Mouse (Mus musculus) thymus, adult 2 months (tissue): Measurements from ENCODE around the gene Smarca2. TPM values are rescaled to one million over a fixed set of nuclear protein-coding genes. Genes with fewer than 3 reads are reported as not detected.

Experiments used
- DNase-seq: peaks from one replicate; pipeline ENCODE4 v3.0.0; 2021
- H3K27ac ChIP-seq: fragments of 200-500 bp; 2 replicates; pipeline ENCODE4 v1.5.1; 2012; ENCODE audit warnings: low read length, control low read depth; ENCODE audit not compliant: control insufficient read depth, insufficient read depth
- H3K27me3 ChIP-seq: fragments of 200-500 bp; 2 replicates; pipeline ENCODE4 v1.6.1; 2012; ENCODE audit warnings: mild to moderate bottlenecking, low read length, moderate library complexity, mixed read lengths; ENCODE audit not compliant: control insufficient read depth, insufficient read depth
- H3K36me3 ChIP-seq: fragments of 200-500 bp; 2 replicates; pipeline ENCODE4 v1.6.1; 2012; ENCODE audit warnings: mild to moderate bottlenecking, low read length, moderate library complexity; ENCODE audit not compliant: control insufficient read depth, insufficient read depth
- H3K4me1 ChIP-seq: fragments of 200-500 bp; replicated peaks from 2 replicates; pipeline ENCODE4 v1.6.1; 2012; ENCODE audit warnings: low read length; ENCODE audit not compliant: control insufficient read depth, insufficient read depth
- H3K4me3 ChIP-seq: fragments of 200-500 bp; 2 replicates; pipeline ENCODE4 v1.5.1; 2012; ENCODE audit warnings: mild to moderate bottlenecking, low read length, control low read depth, moderate library complexity; ENCODE audit not compliant: control insufficient read depth, insufficient read depth
- CTCF ChIP-seq: fragments of 200-500 bp; IDR thresholded peaks from 2 replicates; pipeline ENCODE4 v1.5.1; 2012; ENCODE audit warnings: mild to moderate bottlenecking, control low read depth, low read length, moderate library complexity, borderline replicate concordance; ENCODE audit not compliant: control insufficient read depth, poor library complexity, insufficient read depth; ENCODE audit errors: extremely low read depth
- POLR2A ChIP-seq: fragments of 200-500 bp; IDR thresholded peaks from 2 replicates; pipeline ENCODE4 v1.6.1; 2012; ENCODE audit warnings: mild to moderate bottlenecking, low read length, control low read depth, moderate library complexity; ENCODE audit not compliant: control insufficient read depth, poor library complexity, insufficient read depth; ENCODE audit errors: extremely low read depth
- WGBS: fragments of 180-500 bp; shearing (Covaris S2); methylation state at CpG from one replicate; pipeline ENCODE4 v1.1.7; 2018; 5-methylcytosine and 5-hydroxymethylcytosine counted together
- polyA plus RNA-seq: library from polyadenylated mRNA; depleted of rRNA; stranded (reverse); fragments of >200 nt; gene quantifications from 2 replicates; pipeline ENCODE4 v1.2.3, GENCODE M21; 2012

The Smarca2 gene
- polyA plus RNA-seq, 1 experiment: 38.9 TPM

DNA sequence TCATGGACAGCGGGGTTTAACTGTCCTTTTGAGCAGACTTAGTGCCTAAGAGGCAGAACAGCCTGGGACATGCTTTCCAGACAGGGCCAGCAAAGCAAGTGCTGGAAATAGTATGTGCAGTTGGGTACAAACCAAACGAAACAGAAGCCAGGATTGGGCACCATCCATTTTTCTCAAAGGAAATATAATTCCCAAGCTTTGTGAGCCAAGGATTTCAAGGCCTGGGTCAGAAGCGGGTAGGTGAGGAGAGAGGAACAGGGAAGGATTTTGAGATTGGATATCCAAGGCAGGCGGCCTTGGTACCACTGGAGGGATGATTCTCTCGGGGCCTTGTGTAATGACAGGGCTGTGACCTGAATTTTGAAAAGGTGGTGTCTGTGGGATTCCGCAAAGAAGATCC is 116.9 kb downstream of the Smarca2 start:
- Histone ChIP-seq H3K27me3 (no peaks in the 10 kb centered on the region), H3K27ac (no peak overlapping the region), H3K4me3 (no peak overlapping the region), H3K36me3 (peaks cover 17% of the 10 kb centered on the region), H3K4me1 (peaks cover 8% of the 10 kb centered on the region)
- 95% methylated on average over 6 of the region's 6 CpGs for WGBS
- TF ChIP-seq CTCF: no peak
- TF ChIP-seq POLR2A: no peak
- no peak for DNase-seq

DNA sequence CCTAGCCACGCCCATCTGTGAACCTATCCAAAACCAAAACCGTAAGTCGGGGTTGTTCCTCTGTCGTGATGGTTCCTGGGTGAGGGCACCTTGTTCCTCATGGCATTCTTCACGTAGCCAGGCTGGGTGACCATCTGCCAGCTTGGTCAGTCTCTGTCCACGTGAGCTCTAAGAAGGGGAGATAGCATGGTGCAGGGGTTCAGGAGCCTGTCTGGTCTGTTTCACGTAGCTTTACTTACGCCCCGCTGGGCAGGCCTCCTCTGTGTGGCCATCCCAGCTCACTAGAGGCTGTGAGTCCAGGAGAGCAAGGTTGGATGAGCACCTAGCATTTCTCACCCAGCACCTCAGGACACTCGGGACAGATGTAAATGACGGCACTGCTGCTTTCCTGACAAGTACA is 119.0 kb downstream of the Smarca2 start:
- Histone ChIP-seq H3K27ac (no peak overlapping the region), H3K36me3 (peaks cover 17% of the 10 kb centered on the region), H3K27me3 (no peaks in the 10 kb centered on the region), H3K4me3 (no peak overlapping the region), H3K4me1 (peaks cover 16% of the 10 kb centered on the region)
- DNase-seq: no peak
- WGBS: 95% methylated on average over 11 of the region's 11 CpGs
- TF ChIP-seq CTCF: no peak
- TF ChIP-seq POLR2A: no peak

DNA sequence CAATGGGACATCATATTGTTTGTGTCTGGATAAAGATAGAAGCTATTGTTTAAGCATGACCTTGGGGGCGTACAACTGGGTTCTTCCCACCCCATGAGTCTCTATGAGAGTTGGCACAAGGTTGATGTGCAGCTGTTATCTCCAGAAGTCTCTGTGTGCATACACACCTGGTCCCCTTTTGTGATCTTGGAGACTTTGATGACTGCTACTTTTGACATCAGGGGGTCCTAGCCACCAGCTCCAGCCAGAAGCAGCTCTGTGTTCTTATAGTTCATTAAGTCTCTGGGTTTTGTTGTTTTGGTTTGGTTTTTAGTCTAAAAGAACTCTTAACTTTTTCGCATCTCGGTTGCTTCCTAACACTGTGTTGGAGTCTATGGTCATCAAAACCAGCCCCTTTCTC is 119.8 kb downstream of the Smarca2 start:
- Histone ChIP-seq H3K27me3 (no peaks in the 10 kb centered on the region), H3K27ac (no peak overlapping the region), H3K4me3 (no peak overlapping the region), H3K4me1 (peaks cover 16% of the 10 kb centered on the region), H3K36me3 (peaks cover 17% of the 10 kb centered on the region)
- DNase-seq: no peak
- WGBS: 38% methylated on average over 3 of the region's 3 CpGs
- TF ChIP-seq POLR2A (no peak), CTCF (no peak)

DNA sequence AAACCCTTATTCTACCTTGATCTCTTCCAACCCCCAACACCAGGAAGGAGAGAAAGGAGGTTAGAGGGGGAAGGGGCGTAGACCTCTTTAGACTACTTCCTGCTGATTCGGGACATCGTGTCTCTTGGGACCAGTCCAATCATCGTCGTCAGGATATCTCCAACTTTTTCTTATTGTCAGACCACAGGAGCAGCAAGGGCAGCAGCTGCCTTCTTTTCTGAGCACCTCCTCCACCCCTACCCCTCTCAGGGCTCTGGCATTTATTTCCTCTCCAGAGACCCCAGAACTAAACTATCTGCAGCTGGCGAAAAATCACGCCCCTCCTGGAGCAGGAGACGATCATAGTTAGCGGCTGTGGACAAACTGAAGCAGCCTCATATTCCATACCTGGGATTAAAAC is 122.9 kb downstream of the Smarca2 start:
- Histone ChIP-seq H3K4me3 (no peak overlapping the region), H3K36me3 (no peaks in the 10 kb centered on the region), H3K4me1 (peaks cover 16% of the 10 kb centered on the region), H3K27ac (no peak overlapping the region), H3K27me3 (no peaks in the 10 kb centered on the region)
- TF ChIP-seq CTCF (no peak), POLR2A (no peak)
- no peak for DNase-seq
- WGBS: 78% methylated on average over 9 of the region's 9 CpGs

DNA sequence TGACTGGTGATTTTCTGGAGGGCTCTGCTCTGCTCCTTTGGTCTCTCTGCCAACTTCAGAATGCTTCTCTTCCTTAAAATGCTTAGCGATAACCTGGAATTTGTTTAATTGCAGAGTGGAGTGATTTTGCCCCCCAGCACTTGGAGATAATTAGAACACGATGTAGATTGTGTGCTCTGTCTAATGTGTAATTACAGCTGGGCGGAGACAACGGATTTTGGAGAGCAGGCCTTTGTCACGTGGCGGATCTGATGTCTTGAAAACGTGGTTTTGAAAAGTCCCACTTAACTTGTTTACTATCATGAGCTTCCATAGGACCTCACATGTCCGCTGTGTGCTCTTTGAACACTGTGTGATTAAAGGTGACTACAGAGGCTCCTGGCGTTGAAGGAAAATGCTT is 125.6 kb downstream of the Smarca2 start:
- TF ChIP-seq CTCF (no peak), POLR2A (no peak)
- Histone ChIP-seq H3K36me3 (no peaks in the 10 kb centered on the region), H3K27me3 (no peaks in the 10 kb centered on the region), H3K27ac (no peak overlapping the region), H3K4me3 (no peak overlapping the region), H3K4me1 (peaks cover 9% of the 10 kb centered on the region)
- DNase-seq: no peak
- WGBS: 87% methylated on average over 9 of the region's 9 CpGs

GRCm38 (mm10) chr19:26731121-26731520 is 126.3 kb downstream of the Smarca2 start:
- Histone ChIP-seq H3K4me1 (peaks cover 9% of the 10 kb centered on the region), H3K36me3 (no peaks in the 10 kb centered on the region), H3K4me3 (no peak overlapping the region), H3K27ac (no peak overlapping the region), H3K27me3 (no peaks in the 10 kb centered on the region)
- no peak for TF ChIP-seq CTCF
- TF ChIP-seq POLR2A: no peak
- 95% methylated on average over 4 of the region's 4 CpGs for WGBS
- DNase-seq: no peak

DNA sequence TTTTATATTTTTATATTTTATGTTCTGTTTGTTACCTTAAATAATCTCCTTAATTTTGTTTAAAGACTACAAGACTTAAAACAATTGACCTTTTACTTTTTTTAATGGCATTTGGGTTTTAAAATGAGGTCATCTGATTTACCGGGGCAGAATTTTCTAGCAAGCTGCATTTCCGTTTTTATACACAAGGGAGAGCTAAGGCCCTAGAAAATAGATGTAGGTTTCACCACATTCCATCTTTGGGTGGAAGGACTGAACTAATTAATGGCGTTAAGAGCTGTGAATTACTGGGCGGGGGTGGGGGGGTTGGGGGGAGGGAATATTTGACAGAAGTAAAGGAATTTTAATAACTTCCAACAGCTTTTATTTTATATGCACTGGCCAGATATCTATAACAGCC is 127.0 kb downstream of the Smarca2 start:
- Histone ChIP-seq H3K27me3 (no peaks in the 10 kb centered on the region), H3K4me3 (no peak overlapping the region), H3K27ac (no peak overlapping the region), H3K4me1 (peaks cover 9% of the 10 kb centered on the region), H3K36me3 (no peaks in the 10 kb centered on the region)
- no peak for DNase-seq
- WGBS: 16% methylated on average over 4 of the region's 4 CpGs
- TF ChIP-seq CTCF (no peak), POLR2A (no peak)
